Mouse (Mus musculus): ENCODE data around the gene Pitx2. TPM values are rescaled to one million over a fixed set of nuclear protein-coding genes. Genes with fewer than 3 reads are reported as not detected.

Pitx2 gene
- polyA plus RNA-seq, 1 experiment: 9.9 TPM

DNA sequence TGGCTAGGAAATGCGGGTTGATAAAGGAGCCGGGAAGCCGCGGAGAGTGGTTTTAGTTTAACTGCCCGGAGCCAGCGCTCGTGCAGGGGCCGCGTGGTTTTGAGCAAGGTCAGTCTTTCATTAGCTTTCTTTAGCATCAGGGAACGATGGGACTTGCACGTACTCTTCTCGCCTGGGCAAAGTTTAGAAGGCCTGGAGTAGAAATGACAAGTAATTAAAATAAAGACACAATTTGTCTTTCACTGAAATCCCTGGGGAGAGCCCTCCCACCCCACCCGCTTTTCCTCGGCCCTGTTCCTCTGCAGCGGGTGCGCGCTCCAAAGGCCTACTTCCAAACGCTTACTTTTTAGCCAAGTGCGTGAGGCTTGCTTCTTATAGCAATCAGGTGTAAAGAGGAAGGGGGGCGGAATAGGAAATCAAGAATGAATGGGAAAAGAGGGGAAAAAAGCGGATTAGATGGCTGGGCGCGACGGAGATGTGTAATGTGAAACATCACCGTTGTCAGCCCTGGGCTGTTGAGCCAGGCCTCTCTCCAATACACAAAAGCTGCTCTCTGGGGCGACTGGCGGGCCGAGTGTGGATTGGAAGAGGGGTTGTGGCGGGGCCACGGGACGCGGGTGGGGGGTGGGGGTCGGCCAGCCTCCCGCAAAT, 17.4 kb downstream of the Pitx2 start:
- Histone ChIP-seq H3K36me3 (ENCODE audit: control insufficient read depth, insufficient read depth, low read length) (no peaks in the 10 kb centered on the region), H3K4me3 (ENCODE audit: insufficient read depth, low read depth, low read length) (no peak overlapping the region; the same call in none of the 2 replicates), H3K4me1 (ENCODE audit: control insufficient read depth, insufficient read depth, low read length) (0 out of 2 replicates have a peak, but pooled peaks cover 3% of the 10 kb centered on the region), H3K27me3 (replicated peaks; ENCODE audit: control insufficient read depth, insufficient read depth, low read length) (peaks cover 18% of the 10 kb centered on the region), H3K27ac (ENCODE audit: insufficient read depth, low read depth, low read length) (no peak overlapping the region)
- 7% methylated on average over 34 of the region's 34 CpGs for WGBS
- DNase-seq: peak; percentile 61
- TF ChIP-seq CTCF (conservative IDR thresholded peaks at IDR 0.05; ENCODE audit: insufficient read depth, insufficient read length, low read depth, low read length) (no peak), POLR2A (IDR thresholded peaks at IDR 0.05; ENCODE audit: low read depth, low read length) (no peak)

DNA sequence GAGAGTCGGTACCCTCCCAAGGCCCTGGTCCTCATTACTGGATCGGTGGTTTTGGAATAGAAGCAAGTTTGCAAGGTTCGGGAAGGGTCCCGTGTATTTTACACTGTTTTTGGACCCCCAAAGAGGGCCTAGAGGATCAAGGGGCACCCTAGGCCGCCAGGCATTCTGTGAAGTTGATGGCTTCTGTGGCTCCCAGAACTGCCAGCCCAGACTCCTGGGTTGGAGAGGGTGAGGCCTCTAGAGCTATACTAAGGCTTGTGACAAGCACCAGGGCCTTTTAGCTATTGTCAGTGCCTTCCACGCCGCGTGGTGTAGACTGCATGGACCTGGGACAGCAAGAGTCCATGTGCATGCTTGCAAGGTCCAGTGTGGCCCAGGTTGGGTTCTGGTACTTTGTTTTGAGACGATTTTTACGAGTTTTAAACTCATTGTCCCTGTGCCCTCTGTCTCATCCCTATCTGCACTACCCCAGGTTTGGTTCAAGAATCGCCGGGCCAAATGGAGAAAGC, 18.2 kb downstream of the Pitx2 start:
- no peak for TF ChIP-seq CTCF (conservative IDR thresholded peaks at IDR 0.05; ENCODE audit: insufficient read depth, insufficient read length, low read depth, low read length)
- TF ChIP-seq POLR2A (IDR thresholded peaks at IDR 0.05; ENCODE audit: low read depth, low read length): no peak
- 11% methylated on average over 12 of the region's 12 CpGs for WGBS
- peaks cover 15% of the 10 kb centered on the region for H3K27me3 ChIP-seq (replicated peaks; ENCODE audit: control insufficient read depth, insufficient read depth, low read length)

DNA sequence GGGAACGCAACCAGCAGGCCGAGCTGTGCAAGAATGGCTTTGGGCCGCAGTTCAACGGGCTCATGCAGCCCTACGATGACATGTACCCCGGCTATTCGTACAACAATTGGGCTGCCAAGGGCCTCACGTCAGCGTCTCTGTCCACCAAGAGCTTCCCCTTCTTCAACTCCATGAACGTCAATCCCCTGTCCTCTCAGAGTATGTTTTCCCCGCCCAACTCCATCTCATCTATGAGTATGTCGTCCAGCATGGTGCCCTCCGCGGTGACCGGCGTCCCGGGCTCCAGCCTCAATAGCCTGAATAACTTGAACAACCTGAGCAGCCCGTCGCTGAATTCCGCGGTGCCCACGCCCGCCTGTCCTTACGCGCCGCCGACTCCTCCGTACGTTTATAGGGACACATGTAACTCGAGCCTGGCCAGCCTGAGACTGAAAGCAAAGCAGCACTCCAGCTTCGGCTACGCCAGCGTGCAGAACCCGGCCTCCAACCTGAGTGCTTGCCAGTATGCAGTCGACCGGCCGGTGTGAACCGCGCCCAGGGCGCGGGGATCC, 18.8 kb downstream of the Pitx2 start:
- H3K4me1 ChIP-seq (ENCODE audit: control insufficient read depth, insufficient read depth, low read length): 0 out of 2 replicates have a peak, but pooled peaks cover 3% of the 10 kb centered on the region
- H3K27me3 ChIP-seq (replicated peaks; ENCODE audit: control insufficient read depth, insufficient read depth, low read length): peaks cover 12% of the 10 kb centered on the region
- peak overlapping the region; percentile 3; the same call in 1 of the 2 replicates for H3K4me3 ChIP-seq (ENCODE audit: insufficient read depth, low read depth, low read length)
- H3K36me3 ChIP-seq (ENCODE audit: control insufficient read depth, insufficient read depth, low read length): no peaks in the 10 kb centered on the region
- peak; percentile 41 for DNase-seq
- WGBS: 4% methylated on average over 41 of the region's 41 CpGs
- TF ChIP-seq CTCF (conservative IDR thresholded peaks at IDR 0.05; ENCODE audit: insufficient read depth, insufficient read length, low read depth, low read length) (no peak), POLR2A (IDR thresholded peaks at IDR 0.05; ENCODE audit: low read depth, low read length) (no peak)
- no peak overlapping the region for H3K27ac ChIP-seq (ENCODE audit: insufficient read depth, low read depth, low read length)

More for the DNA sequence above, 18.2 kb downstream of the Pitx2 start:
- Histone ChIP-seq H3K4me3 (ENCODE audit: insufficient read depth, low read depth, low read length) (peak overlapping the region; percentile 12; the same call in 1 of the 2 replicates), H3K36me3 (ENCODE audit: control insufficient read depth, insufficient read depth, low read length) (no peaks in the 10 kb centered on the region), H3K27ac (ENCODE audit: insufficient read depth, low read depth, low read length) (no peak overlapping the region; the same call in 1 of the 2 replicates), H3K4me1 (ENCODE audit: control insufficient read depth, insufficient read depth, low read length) (0 out of 2 replicates have a peak, but pooled peaks cover 3% of the 10 kb centered on the region)
- DNase-seq: peak; percentile 28

DNA sequence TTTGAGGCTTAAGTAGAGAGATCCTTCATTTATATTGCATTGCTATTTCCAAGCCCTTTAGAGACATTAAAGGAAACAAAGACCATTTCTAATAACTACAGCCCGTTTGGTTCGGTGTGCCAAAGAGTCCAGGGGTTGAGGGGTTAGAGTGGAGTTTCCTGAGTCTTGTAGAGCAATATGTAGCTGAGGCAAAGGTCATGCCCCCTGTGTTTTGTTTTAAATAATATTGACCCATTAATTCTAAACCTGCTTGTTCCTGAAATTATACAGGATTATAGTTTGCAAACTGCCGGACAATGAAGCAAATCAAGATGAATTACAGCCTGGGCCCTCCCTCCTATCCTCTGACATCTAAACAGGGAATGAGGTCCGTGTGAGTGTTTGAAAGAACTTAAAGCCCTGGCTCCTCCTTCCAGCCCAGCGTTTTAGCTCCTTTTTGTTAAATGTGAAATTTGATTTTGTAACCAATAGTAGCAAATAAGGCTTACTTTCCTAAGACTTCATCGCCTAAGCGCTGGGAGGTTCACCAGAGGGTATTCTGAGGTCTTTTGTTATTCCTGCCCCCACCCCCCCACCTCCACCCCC, 20.5 kb downstream of the Pitx2 start:
- TF ChIP-seq CTCF (conservative IDR thresholded peaks at IDR 0.05; ENCODE audit: insufficient read depth, insufficient read length, low read depth, low read length) (no peak), POLR2A (IDR thresholded peaks at IDR 0.05; ENCODE audit: low read depth, low read length) (no peak)
- H3K27ac ChIP-seq (ENCODE audit: insufficient read depth, low read depth, low read length): no peak overlapping the region
- H3K27me3 ChIP-seq (replicated peaks; ENCODE audit: control insufficient read depth, insufficient read depth, low read length): peaks cover 9% of the 10 kb centered on the region
- DNase-seq: peak; percentile 16
- H3K4me1 ChIP-seq (ENCODE audit: control insufficient read depth, insufficient read depth, low read length): no peaks in the 10 kb centered on the region; the same call in 1 of the 2 replicates
- H3K36me3 ChIP-seq (ENCODE audit: control insufficient read depth, insufficient read depth, low read length): no peaks in the 10 kb centered on the region
- 16% methylated on average over 7 of the region's 7 CpGs for WGBS
- no peak overlapping the region for H3K4me3 ChIP-seq (ENCODE audit: insufficient read depth, low read depth, low read length)

DNA sequence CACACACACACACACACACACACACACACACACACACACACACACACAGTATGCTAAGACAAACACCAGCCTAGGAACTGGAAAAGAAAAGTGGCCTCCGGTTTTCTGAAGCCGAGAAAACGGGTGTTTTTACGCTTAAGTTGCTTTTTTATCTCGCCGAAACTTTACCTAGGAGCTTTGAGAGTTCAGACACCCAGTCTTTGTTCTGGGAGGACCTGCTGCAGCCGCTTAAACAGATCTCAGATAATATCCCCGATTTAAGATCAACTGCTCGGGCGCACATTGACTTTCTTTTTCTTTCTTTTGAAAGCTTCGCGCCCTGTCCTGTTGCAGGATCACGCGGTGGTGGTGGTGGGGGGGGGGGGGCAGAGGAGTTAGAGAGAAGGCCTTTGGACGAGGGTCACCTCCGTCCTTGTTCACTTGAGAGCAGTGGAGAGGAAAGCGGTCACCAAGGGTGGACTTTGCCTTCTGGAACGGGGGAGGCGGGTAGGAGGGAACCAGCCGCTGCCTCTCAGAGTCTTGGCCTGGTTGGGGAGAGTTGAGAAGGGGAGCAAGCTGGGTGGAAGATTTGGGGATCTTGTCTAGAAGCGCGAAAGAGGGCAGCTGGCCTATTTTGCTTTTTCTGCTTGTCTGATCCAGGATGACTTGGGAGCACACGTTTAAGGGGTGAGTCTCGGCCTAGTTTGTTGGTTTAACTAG, 21.2 kb downstream of the Pitx2 start:
- 13% methylated on average over 24 of the region's 24 CpGs for WGBS
- no peaks in the 10 kb centered on the region; the same call in 1 of the 2 replicates for H3K4me1 ChIP-seq (ENCODE audit: control insufficient read depth, insufficient read depth, low read length)
- H3K27me3 ChIP-seq (replicated peaks; ENCODE audit: control insufficient read depth, insufficient read depth, low read length): peaks cover 9% of the 10 kb centered on the region
- no peaks in the 10 kb centered on the region for H3K36me3 ChIP-seq (ENCODE audit: control insufficient read depth, insufficient read depth, low read length)
- peak overlapping the region; percentile 88 for H3K27ac ChIP-seq (ENCODE audit: insufficient read depth, low read depth, low read length)
- H3K4me3 ChIP-seq (ENCODE audit: insufficient read depth, low read depth, low read length): peak overlapping the region; percentile 44
- peak; percentile 90 for DNase-seq
- no peak for TF ChIP-seq POLR2A (IDR thresholded peaks at IDR 0.05; ENCODE audit: low read depth, low read length)
- no peak for TF ChIP-seq CTCF (conservative IDR thresholded peaks at IDR 0.05; ENCODE audit: insufficient read depth, insufficient read length, low read depth, low read length)

GRCm38 (mm10) chr3:129221380-129222260, 21.9 kb downstream of the Pitx2 start:
- peak; percentile 54 for DNase-seq
- H3K27me3 ChIP-seq (replicated peaks; ENCODE audit: control insufficient read depth, insufficient read depth, low read length): peaks cover 9% of the 10 kb centered on the region
- H3K4me1 ChIP-seq (ENCODE audit: control insufficient read depth, insufficient read depth, low read length): no peaks in the 10 kb centered on the region; the same call in 1 of the 2 replicates
- H3K4me3 ChIP-seq (ENCODE audit: insufficient read depth, low read depth, low read length): peak overlapping the region; percentile 44
- TF ChIP-seq CTCF (conservative IDR thresholded peaks at IDR 0.05; ENCODE audit: insufficient read depth, insufficient read length, low read depth, low read length): no peak
- no peak for TF ChIP-seq POLR2A (IDR thresholded peaks at IDR 0.05; ENCODE audit: low read depth, low read length)
- peak overlapping the region; percentile 88 for H3K27ac ChIP-seq (ENCODE audit: insufficient read depth, low read depth, low read length)
- WGBS: 18% methylated on average over 27 of the region's 27 CpGs
- H3K36me3 ChIP-seq (ENCODE audit: control insufficient read depth, insufficient read depth, low read length): no peaks in the 10 kb centered on the region

Data from kidney, adult 2 months (tissue).